Mouse (Mus musculus): ENCODE data around the gene Gpd1l.

- TF ChIP-seq CTCF (IDR thresholded peaks at IDR 0.05; ENCODE audit: low read depth) = no peak
- TF ChIP-seq EP300 (IDR thresholded peaks at IDR 0.05; ENCODE audit: low read depth) = no peak
These were observed 13.2 kb downstream of the Gpd1l start for GRCm38 (mm10) chr9:114920569-114920968.
